Mouse (Mus musculus) MEL (cell line): ENCODE measurements around the gene Zic3. TPM values are rescaled to one million over a fixed set of nuclear protein-coding genes. Genes with fewer than 3 reads are reported as not detected.

Experiments
- DNase-seq: peaks from one replicate; pipeline ENCODE4 v3.0.0; 2011; ENCODE audit warnings: low read depth, low spot score
- H3K27ac ChIP-seq: 2 replicates; pipeline ENCODE4 v1.5.1; 2012; ENCODE audit warnings: low read depth, mild to moderate bottlenecking, control low read depth, low read length, moderate library complexity; ENCODE audit not compliant: control insufficient read depth
- H3K27me3 ChIP-seq, 2 experiments: fragments of 150-350 bp in 1 of 2; sonication (generic) in 1 of 2; 2 replicates each; pipeline ENCODE4 v1.6.1; 2012; ENCODE audit warnings: low read length in 2 of 2, mild to moderate bottlenecking in 2 of 2, improper control_type of control experiment in 1 of 2, moderate library complexity in 1 of 2; ENCODE audit not compliant: insufficient read depth in 2 of 2, control insufficient read depth in 1 of 2
- H3K36me3 ChIP-seq, 2 experiments: 2 replicates each; pipeline ENCODE4 v1.6.1; 2012 to 2014; ENCODE audit warnings: low read length in 2 of 2, improper control_type of control experiment in 1 of 2, inconsistent platforms in 1 of 2, mild to moderate bottlenecking in 1 of 2; ENCODE audit not compliant: insufficient read depth in 2 of 2, control insufficient read depth in 1 of 2
- H3K4me1 ChIP-seq, 2 experiments: fragments of 150-350 bp in 1 of 2; sonication (generic) in 1 of 2; 2 replicates each; pipeline ENCODE4 v1.6.1; 2012; ENCODE audit warnings: low read length in 2 of 2, improper control_type of control experiment in 1 of 2, mild to moderate bottlenecking in 1 of 2; ENCODE audit not compliant: insufficient read depth in 2 of 2, control insufficient read depth in 1 of 2
- H3K4me3 ChIP-seq, 2 experiments: fragments of 150-350 bp in 1 of 2; sonication (generic) in 1 of 2; 2 replicates each; pipeline ENCODE4 v1.5.1; 2012; ENCODE audit warnings: low read depth in 2 of 2, low read length in 2 of 2, mild to moderate bottlenecking in 2 of 2, moderate library complexity in 2 of 2, control low read depth in 1 of 2, improper control_type of control experiment in 1 of 2; ENCODE audit not compliant: control insufficient read depth in 1 of 2, insufficient read depth in 1 of 2
- H3K79me2 ChIP-seq: 2 replicates; pipeline ENCODE4 v1.6.1; 2012; ENCODE audit warnings: mild to moderate bottlenecking, low read length, moderate library complexity; ENCODE audit not compliant: control insufficient read depth, poor library complexity, insufficient read depth
- H3K9ac ChIP-seq: 2 replicates; pipeline ENCODE4 v1.6.1; 2012; ENCODE audit warnings: low read depth, mild to moderate bottlenecking, control low read depth, low read length, moderate library complexity; ENCODE audit not compliant: control insufficient read depth, poor library complexity, severe bottlenecking
- H3K9me3 ChIP-seq: fragments of 150-350 bp; sonication (generic); replicated peaks from 2 replicates; pipeline ENCODE4 v1.6.1; 2012; ENCODE audit warnings: mild to moderate bottlenecking, low read length, improper control_type of control experiment, moderate library complexity; ENCODE audit not compliant: insufficient read depth
- CHD1 ChIP-seq: IDR thresholded peaks from 2 replicates; pipeline ENCODE4 v1.6.1; 2012; ENCODE audit warnings: low read depth, mild to moderate bottlenecking, inconsistent platforms, low read length, improper control_type of control experiment
- CHD2 ChIP-seq: IDR thresholded peaks from 2 replicates; pipeline ENCODE4 v1.6.1; 2011; ENCODE audit warnings: low read length, improper control_type of control experiment
- ELF1 ChIP-seq: IDR thresholded peaks from 2 replicates; pipeline ENCODE4 v1.6.1; 2014; ENCODE audit warnings: low read depth, mild to moderate bottlenecking, inconsistent platforms, low read length, improper control_type of control experiment, moderate library complexity
- EP300 ChIP-seq, 2 experiments: IDR thresholded peaks; 2 replicates each; pipeline ENCODE4 v1.6.1; 2011; ENCODE audit warnings: improper control_type of control experiment in 2 of 2, low read length in 2 of 2, low read depth in 1 of 2, mild to moderate bottlenecking in 1 of 2
- ETS1 ChIP-seq: IDR thresholded peaks from 2 replicates; pipeline ENCODE4 v1.6.1; 2012; ENCODE audit warnings: low read depth, mild to moderate bottlenecking, inconsistent platforms, low read length, improper control_type of control experiment, moderate library complexity
- GATA1 ChIP-seq: IDR thresholded peaks from 2 replicates; pipeline ENCODE4 v1.6.1; 2011; ENCODE audit warnings: low read depth, low read length, improper control_type of control experiment
- HCFC1 ChIP-seq: IDR thresholded peaks from 2 replicates; pipeline ENCODE4 v1.6.1; 2012; ENCODE audit warnings: low read depth, mild to moderate bottlenecking, inconsistent platforms, low read length, improper control_type of control experiment, moderate library complexity
- KAT2A ChIP-seq: conservative IDR thresholded peaks from 2 replicates; pipeline ENCODE4 v1.6.1; 2012; ENCODE audit warnings: low read depth, low read length, improper control_type of control experiment, inconsistent platforms
- MAFK ChIP-seq: IDR thresholded peaks from 2 replicates; pipeline ENCODE4 v1.6.1; 2011; ENCODE audit warnings: low read depth, mild to moderate bottlenecking, low read length, improper control_type of control experiment, borderline replicate concordance
- MAZ ChIP-seq: IDR thresholded peaks from 2 replicates; pipeline ENCODE4 v1.6.1; 2012; ENCODE audit warnings: low read depth, mild to moderate bottlenecking, inconsistent platforms, low read length, improper control_type of control experiment
- MEF2A ChIP-seq: IDR thresholded peaks from 2 replicates; pipeline ENCODE4 v1.6.1; 2014; ENCODE audit warnings: low read depth, mild to moderate bottlenecking, inconsistent platforms, low read length, improper control_type of control experiment; ENCODE audit not compliant: poor library complexity, insufficient replicate concordance, severe bottlenecking; ENCODE audit errors: extremely low read depth
- POLR2AphosphoS5 ChIP-seq: IDR thresholded peaks from 2 replicates; pipeline ENCODE4 v1.6.1; 2012; ENCODE audit warnings: low read depth, borderline replicate concordance, mild to moderate bottlenecking, inconsistent platforms, low read length, moderate library complexity, mixed read lengths
- RCOR1 ChIP-seq: IDR thresholded peaks from 2 replicates; pipeline ENCODE4 v1.6.1; 2012; ENCODE audit warnings: low read depth, mild to moderate bottlenecking, inconsistent platforms, low read length, improper control_type of control experiment
- TAL1 ChIP-seq: IDR thresholded peaks from 2 replicates; pipeline ENCODE4 v1.6.1; 2012; ENCODE audit warnings: mild to moderate bottlenecking, inconsistent platforms, low read length, moderate library complexity, mixed read lengths
- UBTF ChIP-seq: IDR thresholded peaks from 2 replicates; pipeline ENCODE4 v1.6.1; 2012; ENCODE audit warnings: low read depth, mild to moderate bottlenecking, inconsistent platforms, low read length, improper control_type of control experiment, moderate library complexity, borderline replicate concordance; ENCODE audit not compliant: insufficient read depth
- USF1 ChIP-seq: IDR thresholded peaks from 2 replicates; pipeline ENCODE4 v1.6.1; 2014; ENCODE audit warnings: low read depth, mild to moderate bottlenecking, inconsistent platforms, low read length, improper control_type of control experiment, moderate library complexity
- USF2 ChIP-seq, 2 experiments: IDR thresholded peaks; 2 replicates each; pipeline ENCODE4 v1.6.1; 2011 to 2012; ENCODE audit warnings: improper control_type of control experiment in 2 of 2, low read length in 2 of 2, borderline replicate concordance in 1 of 2, inconsistent platforms in 1 of 2, low read depth in 1 of 2, mild to moderate bottlenecking in 1 of 2; ENCODE audit not compliant: insufficient read depth in 1 of 2
- ZMIZ1 ChIP-seq: IDR thresholded peaks from 2 replicates; pipeline ENCODE4 v1.6.1; 2012; ENCODE audit warnings: low read depth, mild to moderate bottlenecking, inconsistent platforms, low read length, improper control_type of control experiment, moderate library complexity
- polyA plus RNA-seq, 2 experiments: library from polyadenylated mRNA; stranded (reverse) in 1 of 2; unstranded in 1 of 2; fragments of >175 nt in 1 of 2; fragments of >200 nt in 1 of 2; gene quantifications; 2 replicates each; pipeline versions ENCODE4 v1.2.1 to v1.2.4; 2012; ENCODE audit warnings: low replicate concordance in 2 of 2, low read depth in 1 of 2; ENCODE audit not compliant: insufficient read length in 2 of 2, insufficient read depth in 1 of 2, missing spikeins in 1 of 2
- total RNA-seq: library from RNA; depleted of rRNA; stranded (reverse); fragments of 300-350 nt; gene quantifications from 2 replicates; pipeline ENCODE4 v1.2.3, GENCODE M21; 2012

Gene Zic3
- total and polyA plus RNA-seq, 3 experiments = not detected

DNA sequence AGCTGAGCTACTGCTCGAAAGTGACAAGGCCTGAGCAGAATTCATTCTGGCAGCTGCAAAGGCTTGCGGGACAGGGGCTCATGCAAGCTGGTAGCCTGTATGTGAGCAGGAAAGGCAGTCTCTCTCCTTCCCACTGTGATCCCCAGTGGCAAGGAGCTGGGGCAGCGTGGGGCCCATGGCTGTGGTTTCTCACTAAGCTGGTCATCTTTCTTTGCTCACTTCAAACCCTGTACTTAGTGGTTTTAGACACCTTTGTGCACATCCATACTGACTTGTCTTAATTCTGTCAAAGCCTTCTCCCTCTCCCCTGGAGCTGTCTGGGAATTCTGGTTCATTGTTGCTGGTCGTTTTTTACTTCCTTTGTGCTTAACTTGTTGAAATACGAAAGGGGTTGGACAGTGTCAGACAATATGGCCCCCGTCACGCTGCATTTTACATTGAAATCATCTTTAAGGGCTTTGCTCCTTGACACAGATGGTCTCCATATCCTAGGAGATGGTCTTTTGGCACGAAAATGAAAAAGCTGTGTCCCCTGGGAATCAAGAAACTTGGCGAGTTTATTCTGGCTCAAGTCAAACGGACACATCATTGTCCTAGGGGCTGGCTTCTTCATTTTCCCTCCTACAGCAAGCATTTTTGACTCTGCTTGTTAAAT lies 34.9 kb upstream of the Zic3 start:
- H3K79me2 ChIP-seq = no peaks in the 10 kb centered on the region
- H3K27ac ChIP-seq = no peak overlapping the region
- no peaks in the 10 kb centered on the region for H3K9me3 ChIP-seq
- H3K4me3 ChIP-seq = no peak overlapping the region
- no peak overlapping the region for H3K9ac ChIP-seq
- TF ChIP-seq CHD1 = no peak
- TF ChIP-seq TAL1 = no peak
- no peak for TF ChIP-seq MEF2A
- TF ChIP-seq KAT2A = no peak
- TF ChIP-seq HCFC1 = no peak
- TF ChIP-seq MAZ = no peak
- TF ChIP-seq GATA1 = no peak
- TF ChIP-seq CHD2 = no peak
- TF ChIP-seq ETS1 = no peak
- no peak for TF ChIP-seq MAFK
- no peak for TF ChIP-seq ELF1
- no peak for TF ChIP-seq RCOR1
- TF ChIP-seq, all 39 proteins: peak for 0
- no peaks in the 10 kb centered on the region for H3K4me1 ChIP-seq
- no peak for DNase-seq
- no peaks in the 10 kb centered on the region for H3K36me3 ChIP-seq
- no peaks in the 10 kb centered on the region for H3K27me3 ChIP-seq

GRCm38 (mm10) chrX:58013391-58013790 lies 9.1 kb upstream of the Zic3 start:
- H3K4me3 ChIP-seq = no peak overlapping the region
- H3K9me3 ChIP-seq = no peaks in the 10 kb centered on the region
- no peak for TF ChIP-seq UBTF
- no peak for TF ChIP-seq GATA1
- no peak for TF ChIP-seq EP300 (IDR thresholded peaks at IDR 0.05; ENCODE audit: low read depth in 1 of 2, low read length in 2 of 2)
- no peak for TF ChIP-seq ZMIZ1
- no peak for TF ChIP-seq USF1
- no peak for TF ChIP-seq RCOR1
- TF ChIP-seq TAL1 = no peak
- no peak for TF ChIP-seq USF2 (IDR thresholded peaks at IDR 0.05; ENCODE audit: borderline replicate concordance in 1 of 2, insufficient read depth in 1 of 2, low read depth in 1 of 2, low read length in 2 of 2)
- no peak for TF ChIP-seq ETS1
- no peak for TF ChIP-seq POLR2AphosphoS5
- TF ChIP-seq, all 39 proteins: peak for 0
- Histone ChIP-seq H3K36me3 (no peaks in the 10 kb centered on the region), H3K9ac (no peak overlapping the region), H3K79me2 (no peaks in the 10 kb centered on the region), H3K27ac (no peak overlapping the region), H3K4me1 (no peaks in the 10 kb centered on the region), H3K27me3 (no peaks in the 10 kb centered on the region)
- no peak for DNase-seq
